Mouse (Mus musculus) urinary bladder, postnatal 10 days (tissue): ENCODE results near the gene Glb1l2.

Experiments used
- DNase-seq: peaks from one replicate; pipeline ENCODE4 v3.0.0; 2022; ENCODE audit warnings: low spot score

Glb1l2 gene

DNA sequence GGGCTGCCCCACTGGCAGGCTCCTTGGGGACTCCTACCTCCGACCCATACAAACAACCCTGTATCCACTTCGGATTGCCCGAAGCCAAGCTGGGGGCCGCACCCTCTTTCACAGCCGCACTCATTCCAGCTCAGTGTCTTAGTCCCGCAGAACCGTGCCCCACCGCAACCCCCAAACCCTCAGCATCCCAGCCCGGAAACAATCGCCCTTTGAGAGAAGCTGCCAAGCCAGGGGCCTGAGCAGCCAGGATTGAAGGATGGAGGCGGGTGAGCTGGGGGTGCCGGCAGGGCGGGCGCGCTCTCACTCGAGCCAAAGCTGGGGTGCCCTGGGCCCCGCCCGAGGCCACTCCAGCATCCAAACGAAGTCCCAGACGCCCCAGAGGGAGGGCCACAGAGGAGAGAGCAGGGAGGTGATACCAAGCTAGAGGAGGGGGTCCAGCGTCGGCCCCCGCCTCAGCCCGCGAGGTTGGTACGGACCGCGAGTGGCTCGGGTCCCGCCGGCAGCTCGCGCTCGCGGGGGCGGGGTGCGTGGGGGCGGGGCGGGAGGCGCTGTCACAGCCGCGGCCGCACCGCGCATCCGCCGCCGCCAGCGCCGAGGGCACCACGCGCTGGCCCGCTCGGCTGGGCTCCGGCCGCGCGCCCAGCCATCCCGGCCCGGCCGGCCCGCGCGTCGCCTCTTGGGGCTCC is 72.9 kb downstream of the Glb1l2 start, which contains the start of gene B3gat1:
Gene B3gat1, plus strand, starts transcription at position 523 of the 686 bp plus-strand sequence.
- DNase-seq: no peak

GRCm38 (mm10) chr9:26728556-26728955 is 77.7 kb downstream of the Glb1l2 start:
- DNase-seq: no peak

- DNase-seq: no peak
Observed at GRCm38 (mm10) chr9:26727445-26727844, 78.8 kb downstream of the Glb1l2 start.

GRCm38 (mm10) chr9:26725709-26726108 is 80.6 kb downstream of the Glb1l2 start:
- DNase-seq: no peak

- DNase-seq: no peak
Observed at GRCm38 (mm10) chr9:26721771-26722170, 84.5 kb downstream of the Glb1l2 start.

GRCm38 (mm10) chr9:26718388-26718787 is 87.9 kb downstream of the Glb1l2 start:
- no peak for DNase-seq
